Mouse (Mus musculus) ES-CJ7 (cell line): ENCODE data around the gene Pnmal1.

ENCODE experiments used
- DNase-seq: peaks from one replicate; pipeline ENCODE4 v3.0.0; 2011; ENCODE audit warnings: low read depth, low spot score

Pnmal1 gene

GRCm38 (mm10) chr7:16995345-16995744, 35.9 kb downstream of the Pnmal1 start:
- DNase-seq = no peak

- no peak for DNase-seq
Observed at GRCm38 (mm10) chr7:16999233-16999632, 39.8 kb downstream of the Pnmal1 start.

- peak; percentile 69 for DNase-seq
Observed at GRCm38 (mm10) chr7:16999650-17000049, 40.2 kb downstream of the Pnmal1 start.

DNA sequence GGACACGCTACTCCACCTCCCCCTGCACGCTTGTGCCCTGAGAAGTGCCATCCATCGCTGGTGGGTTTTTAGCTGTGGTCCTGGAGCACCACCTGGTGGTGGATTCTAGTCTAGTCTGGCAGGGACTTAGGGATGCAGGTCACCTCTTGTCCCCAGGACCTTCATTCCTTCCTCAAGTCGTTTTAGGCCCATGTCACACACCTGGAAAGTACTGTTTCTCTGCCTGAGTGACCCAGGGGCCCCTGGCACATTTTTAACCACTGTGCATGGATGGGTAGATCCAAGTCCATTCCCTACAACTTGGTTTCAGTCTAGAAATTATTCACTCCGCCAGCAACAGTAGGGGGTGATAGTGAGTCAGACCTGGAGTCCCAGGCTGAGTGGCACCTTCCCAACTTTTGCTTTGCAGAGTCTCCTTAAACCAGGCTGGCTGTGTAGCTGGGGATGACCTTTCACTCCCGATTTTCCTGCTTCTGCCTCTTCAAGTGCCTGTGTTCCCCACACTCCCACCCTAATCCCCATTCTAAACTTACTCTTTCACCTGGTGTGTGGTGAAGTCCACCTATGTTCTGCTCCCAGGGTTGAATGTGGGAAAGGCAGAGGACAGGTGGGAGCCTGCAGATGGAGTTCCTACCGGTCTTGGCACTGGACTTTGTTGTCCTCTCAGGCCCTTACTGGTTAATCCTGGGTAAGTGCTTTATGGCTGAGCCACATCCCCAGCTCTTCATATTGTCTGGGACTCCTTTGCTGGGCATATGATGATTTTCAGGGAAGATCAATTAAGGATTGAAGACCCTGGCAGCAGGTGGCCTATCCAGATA, 43.1 kb downstream of the Pnmal1 start:
- DNase-seq = peak; percentile 77

DNA sequence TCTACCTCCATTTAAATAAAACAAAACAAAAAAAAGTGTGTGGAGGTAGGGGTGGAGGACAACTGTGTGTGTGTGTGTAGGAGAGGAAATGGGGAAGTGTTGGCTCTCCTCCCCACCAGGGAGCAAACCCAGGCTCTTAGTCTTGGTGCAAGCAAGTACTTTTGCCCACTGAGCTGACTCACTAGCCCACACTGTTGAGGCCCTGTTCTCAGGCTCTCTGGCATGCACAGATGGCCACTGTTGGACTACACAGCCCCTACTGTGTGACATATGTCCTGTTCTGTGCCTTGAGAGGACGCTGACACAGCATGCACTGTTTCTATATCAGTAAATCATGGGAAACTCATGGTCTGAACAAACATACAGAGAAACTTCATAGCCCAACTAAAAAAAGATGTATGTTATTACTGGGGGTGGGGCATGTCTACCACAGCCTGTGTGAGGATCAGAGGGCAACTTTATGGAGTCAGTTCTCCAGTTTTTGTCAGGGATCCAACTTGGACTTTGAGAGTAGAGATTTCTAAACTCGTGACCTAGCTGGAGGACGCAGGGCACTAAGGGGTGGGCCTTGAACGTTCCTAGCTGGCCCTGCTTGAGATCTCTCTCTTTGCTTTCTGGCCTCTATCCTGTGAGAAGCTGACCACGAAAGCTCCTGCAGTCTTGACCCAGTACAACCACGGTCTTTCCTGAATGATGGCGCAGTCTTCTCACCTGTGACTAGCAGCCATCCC, 43.9 kb downstream of the Pnmal1 start:
- DNase-seq = no peak

DNA sequence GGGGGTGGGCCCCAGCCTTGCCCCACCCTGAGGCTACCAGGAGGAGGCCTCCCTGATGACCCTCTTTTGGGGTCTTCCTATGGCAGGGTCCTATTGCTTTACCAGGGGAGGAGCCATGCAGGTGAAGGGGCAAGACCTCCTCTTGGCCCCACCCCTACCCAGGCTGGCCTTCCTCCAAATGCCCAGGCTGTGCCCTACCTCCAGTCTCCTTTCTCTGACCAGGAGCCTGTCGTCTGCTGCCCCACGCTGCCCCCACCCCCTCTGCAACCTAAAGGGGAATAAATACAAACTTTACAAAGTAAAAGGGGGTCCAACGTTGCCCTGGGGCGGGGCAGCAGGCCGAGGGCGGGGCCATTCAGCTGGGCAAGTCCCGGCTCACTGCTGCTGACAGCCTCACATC, 45.2 kb downstream of the Pnmal1 start:
- no peak for DNase-seq

- DNase-seq = no peak
Observed at GRCm38 (mm10) chr7:17007300-17007699, 47.8 kb downstream of the Pnmal1 start.

GRCm38 (mm10) chr7:17009326-17010009, 50.0 kb downstream of the Pnmal1 start:
- no peak for DNase-seq

DNA sequence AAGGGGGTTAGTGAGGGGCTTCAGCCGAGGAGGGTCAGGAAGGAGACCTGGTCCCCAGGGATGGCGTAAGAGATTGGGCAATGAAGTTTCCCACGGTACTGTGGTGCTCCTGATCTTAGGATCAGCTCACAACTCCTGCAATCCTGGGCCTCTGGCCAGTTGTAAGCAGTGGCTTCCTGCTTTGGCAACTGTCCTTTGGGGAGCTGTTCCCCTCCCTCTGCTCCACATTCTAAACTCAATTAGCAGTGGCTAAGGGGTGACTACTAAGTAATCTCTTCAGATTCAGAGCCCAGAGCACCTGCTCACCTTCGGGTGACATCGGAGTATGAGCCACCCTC, 50.5 kb downstream of the Pnmal1 start:
- no peak for DNase-seq

GRCm38 (mm10) chr7:17011909-17012590, 52.6 kb downstream of the Pnmal1 start:
- DNase-seq = no peak
